Mouse (Mus musculus) cortical plate, adult 2 months (tissue): Measurements from ENCODE around the gene Olfr1370. TPM values are rescaled to one million over a fixed set of nuclear protein-coding genes. Genes with fewer than 3 reads are reported as not detected.

ENCODE experiments used
- H3K27ac ChIP-seq: fragments of 200-500 bp; 2 replicates; pipeline ENCODE4 v1.5.1; 2012; ENCODE audit warnings: low read length, control low read depth, inconsistent platforms; ENCODE audit not compliant: insufficient read depth
- H3K4me1 ChIP-seq: fragments of 200-500 bp; 2 replicates; pipeline ENCODE4 v1.6.1; 2011; ENCODE audit warnings: low read length; ENCODE audit not compliant: control insufficient read depth, insufficient read depth
- H3K4me3 ChIP-seq: fragments of 200-500 bp; 2 replicates; pipeline ENCODE4 v1.5.1; 2011; ENCODE audit warnings: mild to moderate bottlenecking, low read length, control low read depth; ENCODE audit not compliant: insufficient read depth
- CTCF ChIP-seq: fragments of 200-500 bp; IDR thresholded peaks from 2 replicates; pipeline ENCODE4 v1.5.1; 2011; ENCODE audit warnings: mild to moderate bottlenecking, control low read depth, low read length; ENCODE audit not compliant: insufficient read depth; ENCODE audit errors: extremely low read depth
- POLR2A ChIP-seq: fragments of 200-500 bp; IDR thresholded peaks from 2 replicates; pipeline ENCODE4 v1.6.1; 2011; ENCODE audit warnings: mild to moderate bottlenecking, low read length, control low read depth; ENCODE audit not compliant: insufficient read depth; ENCODE audit errors: extremely low read depth
- polyA plus RNA-seq: library from polyadenylated mRNA; depleted of rRNA; stranded (reverse); fragments of >200 nt; gene quantifications from 2 replicates; pipeline ENCODE4 v1.2.3, GENCODE M21; 2012; rRNA removed

Gene Olfr1370
- polyA plus RNA-seq, 1 experiment = not detected

- TF ChIP-seq CTCF (no peak), POLR2A (no peak)
- Histone ChIP-seq H3K27ac (no peak overlapping the region), H3K4me1 (no peaks in the 10 kb centered on the region), H3K4me3 (no peak overlapping the region)
Observed at GRCm38 (mm10) chr13:21035011-21035410, 39.7 kb downstream of the Olfr1370 start.

- TF ChIP-seq POLR2A (no peak), CTCF (peak; percentile 20; the same call in 1 of the 2 replicates)
- no peaks in the 10 kb centered on the region for H3K4me1 ChIP-seq
- no peak overlapping the region for H3K4me3 ChIP-seq
- no peak overlapping the region for H3K27ac ChIP-seq
Observed at GRCm38 (mm10) chr13:21033176-21033575, 41.6 kb downstream of the Olfr1370 start.

- Histone ChIP-seq H3K4me3 (no peak overlapping the region), H3K4me1 (no peaks in the 10 kb centered on the region), H3K27ac (no peak overlapping the region)
- TF ChIP-seq CTCF (no peak), POLR2A (no peak)
Observed at GRCm38 (mm10) chr13:21024831-21025230, 49.9 kb downstream of the Olfr1370 start.

Other genes starting within 250 kb of the Olfr1370 start
- not detected in 2 replicates for gene Olfr1369-ps1, start 36.5 kb upstream of the Olfr1370 start, polyA plus RNA-seq
- not detected in 2 replicates for gene Olfr263, start 54.7 kb upstream of the Olfr1370 start, polyA plus RNA-seq
- not detected in 2 replicates for gene Olfr1368, start 70.9 kb upstream of the Olfr1370 start, polyA plus RNA-seq
- gene Trim27, start 104.5 kb upstream of the Olfr1370 start, polyA plus RNA-seq = 30.4 and 30.5 TPM in 2 replicates
- 0.10 TPM in 1 of 2 replicates, not detected in the other for gene Gpx5, start 217.8 kb upstream of the Olfr1370 start, polyA plus RNA-seq
- 1.6 TPM in 1 of 2 replicates, not detected in the other for gene Gpx6, start 237.2 kb upstream of the Olfr1370 start, polyA plus RNA-seq